Mouse (Mus musculus) splenic B cell, adult 2 months (primary cell): Measurements from ENCODE around the gene Hspa1b.
"Not testable (repeated sequence)": the region's sequence is repeated elsewhere in the genome, so short reads cannot be mapped to it uniquely, and the experiment has no call there.

Experiments
- DNase-seq: peaks from one replicate; pipeline ENCODE4 v3.0.0-alpha.2; 2011; ENCODE audit warnings: low read depth, low spot score
- H3K27me3 ChIP-seq: 2 replicates; pipeline ENCODE4 v1.6.1; 2012; ENCODE audit warnings: mild to moderate bottlenecking, low read length, moderate library complexity, mixed read lengths; ENCODE audit not compliant: control insufficient read depth, poor library complexity, insufficient read depth, severe bottlenecking
- H3K36me3 ChIP-seq: 2 replicates; pipeline ENCODE4 v1.6.1; 2012; ENCODE audit warnings: mild to moderate bottlenecking, low read length, moderate library complexity, mixed read lengths; ENCODE audit not compliant: control insufficient read depth, poor library complexity, insufficient read depth, severe bottlenecking

Gene Hspa1b

GRCm38 (mm10) chr17:34970850-34971249 is 11.8 kb upstream of the Hspa1b start:
- not testable (repeated sequence) for DNase-seq, H3K36me3 ChIP-seq, H3K27me3 ChIP-seq

DNA sequence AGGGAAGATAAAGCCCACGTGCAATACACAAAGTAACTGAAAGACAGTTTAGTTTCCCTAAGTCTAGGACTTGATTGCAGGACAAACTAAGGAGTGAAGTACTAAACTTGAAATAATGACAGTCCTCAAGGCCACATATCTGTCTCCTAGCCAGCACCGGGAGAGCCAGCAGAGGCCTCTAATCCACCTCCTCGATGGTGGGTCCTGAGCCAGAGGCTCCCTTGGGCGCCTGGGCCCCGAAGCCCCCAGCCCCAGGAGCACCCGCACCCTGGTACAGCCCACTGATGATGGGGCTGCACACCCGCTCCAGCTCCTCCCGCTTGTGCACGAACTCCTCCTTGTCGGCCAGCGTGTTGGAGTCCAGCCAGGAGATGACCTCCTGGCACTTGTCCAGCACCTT is 10.8 kb upstream of the Hspa1b start, which contains the start of gene Gm20481:
Gene Gm20481 (plus strand): TSS at position 91 of the 400 bp plus-strand sequence.
- not testable (repeated sequence) for H3K27me3 ChIP-seq, H3K36me3 ChIP-seq
- DNase-seq: peak; percentile 51

DNA sequence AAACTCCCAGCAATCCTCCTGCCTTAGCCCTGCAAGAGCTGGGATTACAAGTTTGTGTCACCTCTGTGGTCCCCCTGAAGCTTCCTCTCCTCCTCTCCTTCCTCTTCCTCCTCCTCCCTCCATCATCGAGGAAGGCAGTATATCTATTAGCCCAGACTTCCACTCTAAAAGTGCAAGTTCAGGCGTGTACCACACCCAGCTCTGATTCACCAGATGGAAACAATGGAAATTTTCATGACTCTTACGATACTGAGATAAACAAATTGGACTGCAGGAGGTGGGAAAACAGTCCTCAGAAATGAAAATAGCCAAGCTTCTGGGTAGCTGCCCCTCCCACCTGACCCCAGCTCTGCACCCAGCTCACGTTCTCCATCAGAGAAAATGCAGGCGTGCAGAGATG is 6.6 kb upstream of the Hspa1b start:
- DNase-seq: no peak
- H3K36me3 ChIP-seq: no peaks in the 10 kb centered on the region

DNA sequence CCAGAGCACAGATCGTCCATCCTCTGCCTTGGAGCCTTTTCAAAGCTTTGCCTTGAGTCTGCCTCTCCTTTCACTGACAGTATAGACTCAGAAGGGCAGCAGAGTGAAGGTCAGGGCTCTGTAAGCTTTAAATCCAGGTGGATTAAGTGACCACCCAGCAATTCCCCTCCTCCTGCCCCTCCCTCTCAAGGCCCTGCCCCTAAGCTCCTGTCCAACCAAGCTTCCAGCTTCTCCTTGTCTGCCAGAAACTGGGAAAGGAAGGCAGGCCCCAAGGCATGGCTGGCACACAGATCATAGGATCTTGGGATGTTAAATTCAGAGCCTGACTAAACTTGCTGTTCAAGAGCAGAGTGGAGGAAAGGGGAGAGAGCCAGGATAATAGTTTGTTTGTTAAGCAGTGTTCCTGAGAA is 5.6 kb upstream of the Hspa1b start:
- no peaks in the 10 kb centered on the region for H3K27me3 ChIP-seq
- no peaks in the 10 kb centered on the region for H3K36me3 ChIP-seq
- DNase-seq: no peak

More for the DNA sequence above, 6.6 kb upstream of the Hspa1b start:
- no peaks in the 10 kb centered on the region for H3K27me3 ChIP-seq

DNA sequence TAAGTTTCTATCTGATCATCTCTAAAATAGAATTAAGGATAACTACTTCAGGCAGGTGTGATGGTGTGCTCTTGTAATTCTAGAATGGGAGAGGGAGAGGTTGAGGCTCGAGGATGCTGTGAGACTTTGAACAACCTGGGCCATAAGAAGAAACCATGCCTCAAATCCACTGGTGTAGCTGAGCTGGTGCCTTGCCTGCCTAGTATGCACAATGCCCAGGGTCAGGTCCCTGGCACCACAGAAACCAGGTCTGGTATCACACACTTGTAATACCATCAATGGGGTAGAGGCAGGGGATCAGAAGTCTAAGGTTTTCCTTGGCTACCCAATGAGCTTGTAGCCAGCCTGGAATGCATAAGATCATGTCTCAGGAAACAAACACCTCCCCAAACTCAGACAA is 3.8 kb upstream of the Hspa1b start:
- Histone ChIP-seq H3K27me3 (no peaks in the 10 kb centered on the region), H3K36me3 (no peaks in the 10 kb centered on the region)
- no peak for DNase-seq

DNA sequence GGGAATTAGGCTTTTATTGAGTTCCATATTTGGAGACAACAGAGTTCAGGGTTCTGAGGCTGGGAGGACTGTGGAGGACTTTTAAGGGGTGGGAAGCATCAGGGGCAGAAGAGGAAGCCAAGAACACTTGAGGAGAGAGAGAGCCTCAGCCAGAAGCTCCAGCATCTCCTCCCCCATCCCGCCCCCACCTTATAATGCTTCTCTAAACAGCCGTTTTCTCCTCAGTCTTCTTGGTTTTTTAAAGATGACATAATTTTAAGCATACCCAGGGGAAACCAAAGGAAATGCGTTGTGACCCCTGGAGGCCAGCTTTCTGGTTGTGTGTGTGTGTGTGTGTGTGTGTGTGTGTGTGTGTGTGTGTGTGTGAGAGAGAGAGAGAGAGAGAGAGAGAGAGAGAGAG is 3.1 kb upstream of the Hspa1b start:
- no peaks in the 10 kb centered on the region for H3K27me3 ChIP-seq
- no peaks in the 10 kb centered on the region for H3K36me3 ChIP-seq
- DNase-seq: peak; percentile 53

- Histone ChIP-seq H3K36me3 (no peaks in the 10 kb centered on the region), H3K27me3 (no peaks in the 10 kb centered on the region)
- no peak for DNase-seq
These were observed 1.9 kb upstream of the Hspa1b start for GRCm38 (mm10) chr17:34960702-34961493.

DNA sequence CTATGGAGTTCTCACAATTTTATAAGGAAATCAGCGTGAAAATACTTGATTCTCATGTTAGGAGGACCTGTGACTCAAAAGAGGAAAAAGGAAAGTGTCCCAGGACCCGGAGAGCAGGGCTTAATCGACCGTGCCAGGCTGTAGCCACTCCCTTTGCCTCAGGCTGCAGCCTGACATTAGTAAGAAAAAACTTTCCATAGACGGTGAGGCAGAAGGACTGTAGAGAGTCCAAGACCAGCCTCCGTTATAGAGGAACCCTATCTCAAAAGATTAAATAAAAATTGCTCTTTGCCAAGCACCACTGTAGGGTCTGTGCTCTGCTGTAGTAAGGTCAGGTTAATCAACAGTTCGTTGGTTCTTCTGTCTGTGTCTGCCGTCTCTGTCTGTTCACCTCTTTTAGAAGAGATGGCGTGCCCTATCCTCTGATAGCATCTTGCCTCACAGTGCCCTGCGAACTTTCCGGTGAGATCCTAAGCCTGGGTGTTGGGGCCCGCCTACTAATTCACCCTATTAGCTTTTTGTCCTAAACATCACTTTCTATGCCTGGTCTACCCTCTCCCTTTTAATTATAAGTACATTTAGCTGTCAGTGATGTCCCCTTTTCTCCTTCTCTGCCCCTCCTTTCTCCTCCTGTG is 960 bp upstream of the Hspa1b start:
- Histone ChIP-seq H3K27me3 (no peaks in the 10 kb centered on the region), H3K36me3 (no peaks in the 10 kb centered on the region)
- DNase-seq: peak; percentile 62

- DNase-seq, H3K36me3 ChIP-seq, H3K27me3 ChIP-seq: not testable (repeated sequence)
These were observed 306 bp downstream of the Hspa1b start for GRCm38 (mm10) chr17:34958734-34959129.

DNA sequence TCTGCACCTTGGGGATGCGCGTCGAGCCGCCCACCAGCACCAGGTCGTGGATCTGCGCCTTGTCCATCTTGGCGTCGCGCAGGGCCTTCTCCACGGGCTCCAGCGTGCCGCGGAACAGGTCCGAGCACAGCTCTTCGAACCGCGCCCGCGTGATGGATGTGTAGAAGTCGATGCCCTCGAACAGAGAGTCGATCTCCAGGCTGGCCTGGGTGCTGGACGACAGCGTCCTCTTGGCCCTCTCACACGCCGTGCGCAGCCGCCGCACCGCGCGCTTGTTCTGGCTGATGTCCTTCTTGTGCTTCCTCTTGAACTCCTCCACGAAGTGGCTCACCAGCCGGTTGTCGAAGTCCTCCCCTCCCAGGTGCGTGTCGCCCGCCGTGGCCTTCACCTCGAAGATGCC is 1.1 kb downstream of the Hspa1b start:
- not testable (repeated sequence) for H3K36me3 ChIP-seq, H3K27me3 ChIP-seq
- peak; percentile 36 for DNase-seq

GRCm38 (mm10) chr17:34957291-34957690 is 1.7 kb downstream of the Hspa1b start:
- H3K36me3 ChIP-seq, H3K27me3 ChIP-seq: not testable (repeated sequence)
- peak; percentile 47 for DNase-seq

- Histone ChIP-seq H3K27me3 (no peaks in the 10 kb centered on the region), H3K36me3 (no peaks in the 10 kb centered on the region)
- DNase-seq: peak; percentile 71
These were observed 2.7 kb downstream of the Hspa1b start for GRCm38 (mm10) chr17:34956340-34956739.

- H3K36me3 ChIP-seq: 0 out of 2 replicates have a peak, but pooled peaks cover under 1% of the 10 kb centered on the region
- no peaks in the 10 kb centered on the region for H3K27me3 ChIP-seq
- DNase-seq: peak; percentile 69
These were observed 3.2 kb downstream of the Hspa1b start for GRCm38 (mm10) chr17:34955884-34956283.

- H3K36me3 ChIP-seq: 0 out of 2 replicates have a peak, but pooled peaks cover 2% of the 10 kb centered on the region
- peak; percentile 75 for DNase-seq
- H3K27me3 ChIP-seq: no peaks in the 10 kb centered on the region
These were observed 4.2 kb downstream of the Hspa1b start for GRCm38 (mm10) chr17:34954831-34955230.

- DNase-seq: no peak
- Histone ChIP-seq H3K36me3 (0 out of 2 replicates have a peak, but pooled peaks cover 2% of the 10 kb centered on the region), H3K27me3 (no peaks in the 10 kb centered on the region)
These were observed 5.1 kb downstream of the Hspa1b start for GRCm38 (mm10) chr17:34953904-34954303.
